Mouse (Mus musculus): ENCODE measurements at regions not wholly inside any gene's neighbourhood (a gene's known extent, or its start where the extent isn't known, plus 50 kb on each side); places are given as distances from the start of the nearest gene placed in this dataset.

DNA sequence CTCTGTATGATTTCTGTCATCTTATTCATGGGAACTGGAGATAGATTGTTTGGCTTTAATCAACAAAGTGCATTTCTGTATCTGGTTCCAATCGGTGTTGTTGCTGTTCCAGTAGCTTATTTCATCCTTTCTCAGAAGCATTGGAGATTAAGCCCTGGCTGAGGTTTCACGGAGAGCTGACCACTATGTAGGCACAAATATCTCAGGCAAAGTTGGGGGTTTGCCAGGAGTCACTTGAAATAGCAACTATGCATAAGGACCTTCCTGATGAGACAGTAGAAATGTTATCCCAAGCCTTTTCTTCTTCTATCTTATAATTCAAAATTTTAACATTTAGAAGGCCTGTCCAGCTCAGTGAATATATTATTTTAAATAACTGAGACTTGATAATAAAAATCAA, 268.0 kb upstream of the Klf12 start:
- TF ChIP-seq CTCF (IDR thresholded peaks at IDR 0.05; ENCODE audit: low read depth, low read length) (no peak), POLR2A (IDR thresholded peaks at IDR 0.05; ENCODE audit: insufficient read depth, low read length) (no peak)
